Mouse (Mus musculus) G1E (cell line): ENCODE data around the gene Grin2a.

Experiments
- CTCF ChIP-seq: IDR thresholded peaks from 2 replicates; pipeline ENCODE4 v1.5.1; 2012; ENCODE audit warnings: low read depth, low read length, inconsistent platforms, mixed read lengths
- GATA1 ChIP-seq: IDR thresholded peaks from 2 replicates; pipeline ENCODE4 v1.6.1; 2012; ENCODE audit warnings: borderline replicate concordance, low read length, inconsistent platforms, mixed read lengths
- GATA2 ChIP-seq: IDR thresholded peaks from 2 replicates; pipeline ENCODE4 v1.6.1; 2012; ENCODE audit warnings: low read depth, low read length, inconsistent platforms, borderline replicate concordance
- POLR2AphosphoS5 ChIP-seq: IDR thresholded peaks from 2 replicates; pipeline ENCODE4 v1.6.1; 2012; ENCODE audit warnings: low read depth, low read length, inconsistent platforms; ENCODE audit not compliant: insufficient replicate concordance
- TAL1 ChIP-seq: conservative IDR thresholded peaks from 2 replicates; pipeline ENCODE4 v1.6.1; 2012; ENCODE audit warnings: low read depth, low read length, inconsistent platforms, mixed read lengths

GRCm38 (mm10) chr16:9910672-9911071, 84.7 kb downstream of the Grin2a start:
- TF ChIP-seq CTCF: no peak
- TF ChIP-seq GATA1: no peak
- no peak for TF ChIP-seq TAL1
- no peak for TF ChIP-seq POLR2AphosphoS5
- TF ChIP-seq GATA2: no peak
